Mouse (Mus musculus) liver, adult 2 months (tissue): ENCODE results near the gene 1700013F07Rik. TPM values are rescaled to one million over a fixed set of nuclear protein-coding genes. Genes with fewer than 3 reads are reported as not detected.
"Not testable (repeated sequence)": the region's sequence is repeated elsewhere in the genome, so short reads cannot be mapped to it uniquely, and the experiment has no call there.

Experiments
- DNase-seq: peaks from one replicate; pipeline ENCODE4 v3.0.0-alpha.2; 2011; ENCODE audit warnings: low read depth, low spot score; ENCODE audit errors: extremely low read depth
- H3K27ac ChIP-seq: fragments of 200-500 bp; replicated peaks from 2 replicates; pipeline ENCODE4 v1.5.1; 2012; ENCODE audit warnings: low read depth, mild to moderate bottlenecking, control low read depth, inconsistent platforms, low read length; ENCODE audit not compliant: insufficient read depth
- H3K27me3 ChIP-seq: fragments of 200-500 bp; 2 replicates; pipeline ENCODE4 v1.6.1; 2012; ENCODE audit warnings: mild to moderate bottlenecking, moderate library complexity, low read length, inconsistent platforms; ENCODE audit not compliant: control insufficient read depth, insufficient read depth
- H3K36me3 ChIP-seq: fragments of 200-500 bp; 2 replicates; pipeline ENCODE4 v1.6.1; 2012; ENCODE audit warnings: low read length, inconsistent platforms; ENCODE audit not compliant: control insufficient read depth, insufficient read depth
- H3K4me1 ChIP-seq: fragments of 200-500 bp; 2 replicates; pipeline ENCODE4 v1.6.1; 2011; ENCODE audit warnings: low read length; ENCODE audit not compliant: control insufficient read depth, insufficient read depth
- H3K4me3 ChIP-seq: fragments of 200-500 bp; 2 replicates; pipeline ENCODE4 v1.5.1; 2011; ENCODE audit warnings: low read depth, mild to moderate bottlenecking, control low read depth, low read length, moderate library complexity; ENCODE audit not compliant: insufficient read depth
- H3K79me2 ChIP-seq: fragments of 200-500 bp; 2 replicates; pipeline ENCODE4 v1.6.1; 2012; ENCODE audit warnings: inconsistent platforms, mild to moderate bottlenecking, low read length, moderate library complexity; ENCODE audit not compliant: control insufficient read depth, insufficient read depth
- H3K9ac ChIP-seq: fragments of 200-500 bp; 2 replicates; pipeline ENCODE4 v1.6.1; 2012; ENCODE audit warnings: low read depth, mild to moderate bottlenecking, control low read depth, inconsistent platforms, low read length
- CTCF ChIP-seq: fragments of 200-500 bp; IDR thresholded peaks from 2 replicates; pipeline ENCODE4 v1.5.1; 2011; ENCODE audit warnings: low read depth, low read length, control low read depth
- POLR2A ChIP-seq: fragments of 200-500 bp; IDR thresholded peaks from 2 replicates; pipeline ENCODE4 v1.6.1; 2011; ENCODE audit warnings: low read length, control low read depth; ENCODE audit not compliant: insufficient read depth; ENCODE audit errors: extremely low read depth
- WGBS: fragments of 180-500 bp; shearing (Covaris S2); methylation state at CpG from one replicate; pipeline ENCODE4 v1.1.7; 2018; 5-methylcytosine and 5-hydroxymethylcytosine counted together
- polyA plus RNA-seq: library from polyadenylated mRNA; depleted of rRNA; stranded (reverse); fragments of >200 nt; gene quantifications from 2 replicates; pipeline ENCODE4 v1.2.3, GENCODE M21; 2012
- total RNA-seq: library from RNA; depleted of rRNA; stranded (reverse); fragments of >200 nt; gene quantifications from 2 replicates; pipeline ENCODE4 v1.2.3, GENCODE M21; 2014

1700013F07Rik gene
- total and polyA plus RNA-seq, 2 experiments = not detected

DNA sequence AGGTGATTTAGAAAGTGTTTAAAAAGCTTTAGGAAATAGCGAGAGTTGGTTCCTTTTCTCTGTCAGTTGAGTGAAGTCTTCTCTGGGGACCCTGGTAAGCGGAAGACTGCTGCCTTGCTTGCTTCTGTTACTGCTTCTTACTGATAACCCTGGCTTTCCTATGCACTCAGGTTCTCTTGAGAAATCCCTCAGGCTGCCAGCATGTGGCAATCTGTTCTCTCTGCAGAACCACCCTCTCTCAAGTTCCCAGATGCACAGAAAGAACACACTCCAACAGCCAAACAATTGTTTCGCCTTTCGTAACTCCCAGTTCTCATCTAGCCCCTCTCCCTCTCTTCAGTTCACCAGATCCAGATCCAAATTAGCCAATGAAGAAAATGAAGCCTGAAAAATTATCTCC lies 23.9 kb downstream of the 1700013F07Rik start:
- Histone ChIP-seq H3K27me3 (no peaks in the 10 kb centered on the region), H3K79me2 (peaks cover 2% of the 10 kb centered on the region; the same call in 1 of the 2 replicates), H3K4me1 (peaks cover 4% of the 10 kb centered on the region; the same call in 1 of the 2 replicates), H3K27ac (no peak overlapping the region), H3K4me3 (no peak overlapping the region), H3K9ac (no peak overlapping the region), H3K36me3 (peaks cover 15% of the 10 kb centered on the region; the same call in 1 of the 2 replicates)
- DNase-seq = no peak
- WGBS = 96% methylated on average over 4 of the region's 4 CpGs
- TF ChIP-seq CTCF (no peak), POLR2A (no peak)

DNA sequence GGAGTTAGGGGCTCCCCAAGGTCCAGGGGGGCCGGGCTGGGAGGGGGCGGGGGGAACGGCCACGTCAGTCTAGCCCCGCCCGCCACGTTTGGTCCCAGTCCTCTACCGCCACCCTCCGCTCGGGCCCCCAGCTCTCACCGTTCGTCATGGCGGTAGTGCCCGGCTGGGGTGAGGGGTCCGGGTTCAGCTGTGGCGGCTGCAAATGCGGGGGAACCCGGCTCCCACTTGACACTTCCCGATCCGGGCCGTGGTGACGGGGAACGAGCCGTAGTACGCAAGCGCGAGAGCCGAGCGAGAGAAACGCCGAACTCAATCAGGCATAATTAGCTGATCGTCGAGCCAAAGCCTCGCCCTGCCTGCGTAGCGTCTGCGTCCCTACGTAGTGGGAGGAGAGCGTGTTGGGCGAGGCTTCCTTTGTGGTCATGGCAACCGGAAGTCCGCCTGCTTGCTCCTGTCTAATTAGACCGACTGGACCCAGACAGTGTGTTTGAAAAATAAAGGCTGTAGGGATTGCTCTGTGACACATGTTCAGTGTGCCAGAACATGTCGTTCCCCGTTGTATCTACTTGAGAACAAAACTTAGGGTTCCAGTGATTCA lies 28.3 kb downstream of the 1700013F07Rik start, which contains the start of gene Tmem167b:
Tmem167b (minus strand) TSS at position 334 of the 598 bp plus-strand sequence.
- H3K36me3 ChIP-seq = peaks cover 15% of the 10 kb centered on the region; the same call in 1 of the 2 replicates
- H3K79me2 ChIP-seq = peaks cover 2% of the 10 kb centered on the region; the same call in 1 of the 2 replicates
- peak within 1 kb of the TSS; percentile 93 for H3K27ac ChIP-seq
- H3K9ac ChIP-seq = peak within 1 kb of the TSS; percentile 96
- H3K4me1 ChIP-seq = peaks cover 6% of the 10 kb centered on the region; the same call in 1 of the 2 replicates
- no peaks in the 10 kb centered on the region for H3K27me3 ChIP-seq
- under 1% methylated on average over 45 of the region's 45 CpGs for WGBS
- H3K4me3 ChIP-seq = peak within 1 kb of the TSS; percentile 90
- peak; percentile 97 for DNase-seq
- no peak for TF ChIP-seq CTCF
- TF ChIP-seq POLR2A = 0 out of 2 replicates have a peak, but pooled peaks have one; percentile 22

GRCm38 (mm10) chr3:108562777-108563271 lies 28.9 kb downstream of the 1700013F07Rik start:
- Histone ChIP-seq H3K27me3 (no peaks in the 10 kb centered on the region), H3K9ac (peak overlapping the region; percentile 66), H3K36me3 (peaks cover 14% of the 10 kb centered on the region; the same call in 1 of the 2 replicates), H3K79me2 (peaks cover 2% of the 10 kb centered on the region; the same call in 1 of the 2 replicates), H3K4me3 (peak overlapping the region; percentile 45), H3K4me1 (peaks cover 6% of the 10 kb centered on the region; the same call in 1 of the 2 replicates), H3K27ac (peak overlapping the region; percentile 64)
- no peak for TF ChIP-seq CTCF
- no peak for TF ChIP-seq POLR2A
- DNase-seq = no peak
- 7% methylated on average over 15 of the region's 15 CpGs for WGBS

GRCm38 (mm10) chr3:108563309-108563708 lies 29.4 kb downstream of the 1700013F07Rik start:
- Histone ChIP-seq H3K79me2 (peaks cover 2% of the 10 kb centered on the region; the same call in 1 of the 2 replicates), H3K27ac (peak overlapping the region; percentile 64), H3K4me3 (peak overlapping the region; percentile 45), H3K9ac (peak overlapping the region; percentile 66), H3K27me3 (no peaks in the 10 kb centered on the region), H3K36me3 (peaks cover 9% of the 10 kb centered on the region; the same call in 1 of the 2 replicates), H3K4me1 (peaks cover 6% of the 10 kb centered on the region; the same call in 1 of the 2 replicates)
- DNase-seq = peak; percentile 79
- TF ChIP-seq CTCF (peak; percentile 68), POLR2A (no peak)
- 3% methylated on average over 4 of the region's 4 CpGs for WGBS

DNA sequence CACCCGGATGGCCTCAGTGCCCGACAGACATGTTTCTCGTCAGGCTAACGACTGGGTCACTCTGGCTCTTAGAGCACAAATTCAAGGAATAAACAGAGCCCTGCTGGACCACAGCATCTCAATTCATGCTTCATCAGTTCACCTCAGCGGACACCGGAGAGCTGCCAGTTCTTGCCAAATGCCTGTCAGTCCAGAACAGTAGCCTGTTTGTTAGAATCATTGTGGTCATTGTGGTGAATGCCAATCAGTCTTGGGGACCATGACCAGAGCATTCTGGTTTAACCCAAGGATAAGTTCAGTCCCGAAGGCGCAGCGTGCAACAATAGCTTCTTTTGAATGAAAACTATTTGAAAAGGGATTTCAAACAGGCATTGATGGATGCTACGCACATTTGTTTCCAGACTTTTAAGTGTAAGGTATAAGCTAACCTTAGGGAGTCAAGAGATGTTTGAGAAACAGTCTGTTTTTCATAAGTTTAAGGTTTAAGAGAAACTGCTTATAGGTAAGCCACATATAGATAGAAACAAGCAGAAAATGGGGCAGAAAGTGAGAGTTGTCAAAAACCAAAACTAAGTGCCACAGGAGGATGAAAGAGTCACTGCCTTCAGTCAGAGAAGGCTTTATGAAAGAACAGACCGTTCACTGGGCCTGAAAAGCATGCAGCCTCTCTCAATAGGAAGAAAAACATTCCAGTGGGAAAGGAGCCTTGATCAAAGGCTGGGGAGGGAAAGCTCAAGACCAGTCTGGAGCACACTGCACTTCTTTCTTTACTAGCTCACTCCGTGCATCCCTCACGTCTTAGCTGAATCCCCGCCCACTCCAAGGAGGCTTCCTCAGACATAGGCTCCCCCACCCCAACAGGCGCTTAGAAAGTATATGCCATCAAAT lies 34.3 kb downstream of the 1700013F07Rik start:
- Histone ChIP-seq H3K4me3 (no peak overlapping the region), H3K79me2 (0 out of 2 replicates have a peak, but pooled peaks cover 2% of the 10 kb centered on the region), H3K4me1 (0 out of 2 replicates have a peak, but pooled peaks cover 2% of the 10 kb centered on the region), H3K27ac (no peak overlapping the region), H3K9ac (no peak overlapping the region), H3K27me3 (no peaks in the 10 kb centered on the region), H3K36me3 (no peaks in the 10 kb centered on the region)
- DNase-seq = no peak
- TF ChIP-seq CTCF (no peak), POLR2A (no peak)
- 75% methylated on average over 15 of the region's 15 CpGs for WGBS

- not testable (repeated sequence) for H3K4me1 ChIP-seq, H3K9ac ChIP-seq, H3K36me3 ChIP-seq, H3K4me3 ChIP-seq, H3K79me2 ChIP-seq, H3K27ac ChIP-seq, H3K27me3 ChIP-seq, DNase-seq
- WGBS = 35% methylated on average over 3 of the region's 3 CpGs
Measured at GRCm38 (mm10) chr3:108569636-108570035, 35.7 kb downstream of the 1700013F07Rik start.
